Mouse (Mus musculus): ENCODE data around the gene Arfgap2. TPM values are rescaled to one million over a fixed set of nuclear protein-coding genes. Genes with fewer than 3 reads are reported as not detected.
A peak's percentile ranks its signal among the peaks of the same experiment; 100 is the strongest.

Arfgap2 gene
- polyA plus RNA-seq, 1 experiment = 60.4 TPM

GRCm38 (mm10) chr2:91295895-91296294, 31.1 kb downstream of the Arfgap2 start:
- Histone ChIP-seq H3K27me3 (ENCODE audit: control insufficient read depth, insufficient read depth, insufficient read length) (no peaks in the 10 kb centered on the region), H3ac (ENCODE audit: control insufficient read depth, insufficient read length) (no peak overlapping the region), H3K4me2 (ENCODE audit: low read depth) (no peak overlapping the region), H3K4me3 (no peak overlapping the region), H3K36me3 (ENCODE audit: control insufficient read depth, insufficient read depth) (no peaks in the 10 kb centered on the region), H3K79me2 (ENCODE audit: control insufficient read depth, insufficient read depth) (no peaks in the 10 kb centered on the region)
- TF ChIP-seq MYOG (IDR thresholded peaks at IDR 0.05; ENCODE audit: control insufficient read depth in 1 of 3, insufficient read depth in 1 of 3, insufficient read length in 2 of 3, low read depth in 2 of 3) (peak in 1 of 3 experiments; percentile 80), SRF (IDR thresholded peaks at IDR 0.05; ENCODE audit: control insufficient read depth, insufficient read length, low read depth) (peak; percentile 61), MYOD1 (IDR thresholded peaks at IDR 0.05; ENCODE audit: control insufficient read depth in 1 of 3, insufficient read length in 2 of 3, low read depth in 2 of 3) (peak in 2 of 3 experiments; percentile 64 to 82), TCF3 (IDR thresholded peaks at IDR 0.05; ENCODE audit: insufficient read length, low read depth) (no peak), POLR2AphosphoS2 (IDR thresholded peaks at IDR 0.05; ENCODE audit: insufficient read length, low read depth) (no peak), POLR2A (IDR thresholded peaks at IDR 0.05; ENCODE audit: insufficient read length, low read depth) (no peak), E2F4 (IDR thresholded peaks at IDR 0.05; ENCODE audit: insufficient read depth) (no peak), CEBPB (IDR thresholded peaks at IDR 0.05; ENCODE audit: insufficient read depth, poor library complexity, severe bottlenecking) (no peak), USF1 (IDR thresholded peaks at IDR 0.05; ENCODE audit: low read depth) (no peak), MAX (IDR thresholded peaks at IDR 0.05; ENCODE audit: low read depth) (no peak), TCF12 (IDR thresholded peaks at IDR 0.05; ENCODE audit: insufficient read depth, poor library complexity, severe bottlenecking) (no peak), REST (IDR thresholded peaks at IDR 0.05; ENCODE audit: insufficient read depth, insufficient read length) (no peak)

- H3K4me3 ChIP-seq = no peak overlapping the region
- H3ac ChIP-seq (ENCODE audit: control insufficient read depth, insufficient read length) = no peak overlapping the region
- no peaks in the 10 kb centered on the region for H3K36me3 ChIP-seq (ENCODE audit: control insufficient read depth, insufficient read depth)
- H3K79me2 ChIP-seq (ENCODE audit: control insufficient read depth, insufficient read depth) = no peaks in the 10 kb centered on the region
- peak overlapping the region; percentile 66 for H3K4me2 ChIP-seq (ENCODE audit: low read depth)
- TF ChIP-seq MYOD1 (IDR thresholded peaks at IDR 0.05; ENCODE audit: control insufficient read depth in 1 of 3, insufficient read length in 2 of 3, low read depth in 2 of 3) (peak; percentile 26 to 98 (median 96)), SRF (IDR thresholded peaks at IDR 0.05; ENCODE audit: control insufficient read depth, insufficient read length, low read depth) (peak; percentile 40), E2F4 (IDR thresholded peaks at IDR 0.05; ENCODE audit: insufficient read depth) (no peak), TCF12 (IDR thresholded peaks at IDR 0.05; ENCODE audit: insufficient read depth, poor library complexity, severe bottlenecking) (peak; percentile 74), POLR2A (IDR thresholded peaks at IDR 0.05; ENCODE audit: insufficient read length, low read depth) (peak; percentile 29), CEBPB (IDR thresholded peaks at IDR 0.05; ENCODE audit: insufficient read depth, poor library complexity, severe bottlenecking) (no peak), MYOG (IDR thresholded peaks at IDR 0.05; ENCODE audit: control insufficient read depth in 1 of 3, insufficient read depth in 1 of 3, insufficient read length in 2 of 3, low read depth in 2 of 3) (peak; percentile 89 to 96 (median 91)), TCF3 (IDR thresholded peaks at IDR 0.05; ENCODE audit: insufficient read length, low read depth) (peak; percentile 76), USF1 (IDR thresholded peaks at IDR 0.05; ENCODE audit: low read depth) (peak; percentile 31)
- H3K27me3 ChIP-seq (ENCODE audit: control insufficient read depth, insufficient read depth, insufficient read length) = no peaks in the 10 kb centered on the region
These were observed 34.4 kb downstream of the Arfgap2 start for GRCm38 (mm10) chr2:91299156-91299555.

- TF ChIP-seq MYOG (IDR thresholded peaks at IDR 0.05; ENCODE audit: control insufficient read depth in 1 of 3, insufficient read depth in 1 of 3, insufficient read length in 2 of 3, low read depth in 2 of 3) (no peak), POLR2A (IDR thresholded peaks at IDR 0.05; ENCODE audit: insufficient read length, low read depth) (no peak), USF1 (IDR thresholded peaks at IDR 0.05; ENCODE audit: low read depth) (no peak), E2F4 (IDR thresholded peaks at IDR 0.05; ENCODE audit: insufficient read depth) (no peak)
- Histone ChIP-seq H3K4me3 (no peak overlapping the region), H3K27me3 (ENCODE audit: control insufficient read depth, insufficient read depth, insufficient read length) (no peaks in the 10 kb centered on the region), H3ac (ENCODE audit: control insufficient read depth, insufficient read length) (no peak overlapping the region), H3K79me2 (ENCODE audit: control insufficient read depth, insufficient read depth) (no peaks in the 10 kb centered on the region), H3K36me3 (ENCODE audit: control insufficient read depth, insufficient read depth) (no peaks in the 10 kb centered on the region), H3K4me2 (ENCODE audit: low read depth) (no peak overlapping the region)
These were observed 36.0 kb downstream of the Arfgap2 start for GRCm38 (mm10) chr2:91300784-91301183.

- Histone ChIP-seq H3K27me3 (ENCODE audit: control insufficient read depth, insufficient read depth, insufficient read length) (no peaks in the 10 kb centered on the region), H3K36me3 (ENCODE audit: control insufficient read depth, insufficient read depth) (no peaks in the 10 kb centered on the region), H3K4me2 (ENCODE audit: low read depth) (no peak overlapping the region), H3ac (ENCODE audit: control insufficient read depth, insufficient read length) (no peak overlapping the region), H3K4me3 (no peak overlapping the region), H3K79me2 (ENCODE audit: control insufficient read depth, insufficient read depth) (no peaks in the 10 kb centered on the region)
- TF ChIP-seq MAX (IDR thresholded peaks at IDR 0.05; ENCODE audit: low read depth) (no peak), POLR2AphosphoS2 (IDR thresholded peaks at IDR 0.05; ENCODE audit: insufficient read length, low read depth) (no peak), TCF12 (IDR thresholded peaks at IDR 0.05; ENCODE audit: insufficient read depth, poor library complexity, severe bottlenecking) (no peak), USF1 (IDR thresholded peaks at IDR 0.05; ENCODE audit: low read depth) (no peak)
These were observed 37.1 kb downstream of the Arfgap2 start for GRCm38 (mm10) chr2:91301836-91302235.

- Histone ChIP-seq H3K4me3 (no peak overlapping the region), H3K4me2 (ENCODE audit: low read depth) (no peak overlapping the region)
These were observed 38.1 kb downstream of the Arfgap2 start for GRCm38 (mm10) chr2:91302845-91303244.

More at GRCm38 (mm10) chr2:91302845-91303244, 38.1 kb downstream of the Arfgap2 start:
- H3ac ChIP-seq (ENCODE audit: control insufficient read depth, insufficient read length) = no peak overlapping the region
- H3K27me3 ChIP-seq (ENCODE audit: control insufficient read depth, insufficient read depth, insufficient read length) = no peaks in the 10 kb centered on the region
- no peaks in the 10 kb centered on the region for H3K79me2 ChIP-seq (ENCODE audit: control insufficient read depth, insufficient read depth)
- H3K36me3 ChIP-seq (ENCODE audit: control insufficient read depth, insufficient read depth) = no peaks in the 10 kb centered on the region
- TF ChIP-seq REST (IDR thresholded peaks at IDR 0.05; ENCODE audit: insufficient read depth, insufficient read length) (no peak), MYOG (IDR thresholded peaks at IDR 0.05; ENCODE audit: control insufficient read depth in 1 of 3, insufficient read depth in 1 of 3, insufficient read length in 2 of 3, low read depth in 2 of 3) (no peak), POLR2AphosphoS2 (IDR thresholded peaks at IDR 0.05; ENCODE audit: insufficient read length, low read depth) (no peak), MYOD1 (IDR thresholded peaks at IDR 0.05; ENCODE audit: control insufficient read depth in 1 of 3, insufficient read length in 2 of 3, low read depth in 2 of 3) (no peak), E2F4 (IDR thresholded peaks at IDR 0.05; ENCODE audit: insufficient read depth) (no peak), SRF (IDR thresholded peaks at IDR 0.05; ENCODE audit: control insufficient read depth, insufficient read length, low read depth) (no peak), USF1 (IDR thresholded peaks at IDR 0.05; ENCODE audit: low read depth) (no peak), MAX (IDR thresholded peaks at IDR 0.05; ENCODE audit: low read depth) (no peak), TCF3 (IDR thresholded peaks at IDR 0.05; ENCODE audit: insufficient read length, low read depth) (no peak), TCF12 (IDR thresholded peaks at IDR 0.05; ENCODE audit: insufficient read depth, poor library complexity, severe bottlenecking) (no peak), CEBPB (IDR thresholded peaks at IDR 0.05; ENCODE audit: insufficient read depth, poor library complexity, severe bottlenecking) (no peak), POLR2A (IDR thresholded peaks at IDR 0.05; ENCODE audit: insufficient read length, low read depth) (no peak)
